Mouse (Mus musculus) frontal cortex, postnatal 25 days (tissue): ENCODE results near the gene Itgb5.

Experiments used
- DNase-seq, 2 experiments: peaks; one replicate each; pipeline ENCODE4 v3.0.0; 2022; ENCODE audit warnings: low spot score in 2 of 2

Itgb5 gene

DNA sequence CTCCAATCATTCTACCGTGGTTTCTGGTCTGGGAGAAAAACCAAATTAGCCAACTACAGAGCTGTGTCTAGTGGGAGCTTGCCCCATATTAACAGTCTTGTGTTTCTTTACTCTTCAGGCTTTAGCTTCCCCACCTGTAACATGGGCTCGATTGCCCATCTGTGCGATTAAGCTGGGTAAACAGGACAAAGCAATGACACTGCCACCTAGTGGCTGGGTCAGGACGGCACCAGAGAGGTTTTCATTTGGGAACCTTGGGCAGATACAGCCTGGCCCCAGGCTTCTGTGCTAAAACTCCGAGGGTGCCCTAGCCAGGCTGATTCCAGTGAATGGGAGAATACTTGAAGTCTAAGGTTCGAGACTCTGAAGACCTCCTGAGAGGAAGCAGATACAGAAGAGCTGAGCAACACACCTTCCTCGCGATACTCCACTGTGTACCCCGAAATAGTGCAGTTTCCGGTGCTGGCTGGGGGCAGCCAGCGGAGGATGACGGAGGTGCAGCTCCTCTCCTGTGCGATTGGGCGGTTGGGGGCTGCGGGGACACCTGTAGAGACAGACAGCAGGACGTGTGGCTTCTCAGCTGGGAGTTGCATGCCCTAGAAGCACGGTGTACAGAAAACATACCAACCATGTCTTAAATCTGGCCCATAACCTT, 159.0 kb downstream of the Itgb5 start:
- peak in 1 of 2 experiments; percentile 56 for DNase-seq

DNA sequence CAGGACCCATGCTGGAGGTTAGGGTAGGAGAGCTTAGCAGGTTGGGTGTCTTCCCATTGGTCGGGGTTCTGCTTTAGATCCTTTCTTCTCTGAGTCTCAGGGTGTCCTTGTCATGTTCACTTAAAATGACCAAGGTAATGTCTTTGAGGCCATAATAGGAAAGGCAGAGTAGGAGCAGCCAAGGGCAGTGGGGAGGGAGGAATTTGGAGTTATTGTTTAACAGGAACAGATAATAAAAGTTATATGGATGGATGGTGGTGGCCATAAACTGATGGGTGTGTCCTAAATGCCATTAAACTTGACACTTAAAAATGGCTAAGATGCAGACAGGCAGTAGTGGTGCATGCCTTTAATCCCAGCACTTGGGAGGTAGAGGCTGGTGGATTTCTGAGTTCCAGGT, 159.6 kb downstream of the Itgb5 start:
- no peak for DNase-seq

DNA sequence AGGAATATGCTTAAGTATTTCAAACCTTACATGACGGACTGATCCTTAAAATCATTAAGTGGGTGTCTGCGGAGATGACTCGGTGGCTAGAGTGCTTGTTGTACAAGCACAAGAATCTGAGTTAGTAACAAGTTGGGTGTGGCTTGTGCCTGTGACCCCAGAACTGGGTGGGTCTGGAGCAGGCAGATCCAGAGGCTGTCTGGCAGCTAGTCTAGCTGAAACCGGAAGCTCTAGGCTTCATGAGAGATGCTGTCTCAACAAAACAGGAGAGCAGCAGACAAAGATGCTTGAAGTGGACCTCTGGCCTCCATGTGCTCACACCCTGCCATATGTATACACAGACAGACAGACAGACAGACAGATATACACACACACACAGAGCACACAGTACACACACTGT, 161.2 kb downstream of the Itgb5 start:
- DNase-seq = no peak

DNA sequence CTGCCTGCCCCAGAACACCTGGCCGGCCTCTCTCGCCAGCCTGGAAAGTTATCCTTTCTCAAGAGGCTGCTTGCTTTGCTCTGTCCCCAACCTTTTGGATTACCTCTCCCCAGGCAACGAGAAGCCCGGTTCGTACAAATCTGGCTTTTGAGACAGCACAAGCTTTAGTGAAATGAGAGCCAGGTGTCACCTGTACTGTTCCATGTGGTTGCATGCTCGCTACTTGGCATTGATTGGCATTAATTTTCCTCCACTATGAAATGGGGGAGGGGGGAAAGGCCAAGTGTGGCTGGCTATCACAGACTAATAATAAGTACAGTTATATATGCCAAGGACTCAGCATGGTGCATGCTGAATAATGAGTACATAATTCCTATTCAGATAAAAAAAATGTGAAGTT, 164.9 kb downstream of the Itgb5 start:
- DNase-seq = no peak

DNA sequence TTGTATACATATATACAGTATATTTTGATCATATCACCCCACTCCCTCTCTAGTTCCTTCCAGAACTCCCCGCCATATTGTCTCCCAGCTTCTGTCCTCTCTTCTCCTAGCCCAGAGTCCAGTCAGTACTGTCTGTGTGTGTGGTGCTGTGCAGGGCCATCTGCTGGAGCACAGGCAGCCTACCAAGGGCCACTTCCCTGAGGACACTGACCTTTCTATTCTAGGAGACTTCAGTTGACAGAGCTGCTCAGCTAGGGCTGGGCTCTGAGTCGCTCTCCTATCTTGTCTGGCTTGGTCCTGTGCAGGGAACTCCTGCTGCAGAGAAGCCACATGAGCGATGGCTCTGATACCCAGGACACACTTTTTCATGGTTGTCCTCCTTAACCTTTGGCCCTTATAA, 166.0 kb downstream of the Itgb5 start:
- DNase-seq = no peak

DNA sequence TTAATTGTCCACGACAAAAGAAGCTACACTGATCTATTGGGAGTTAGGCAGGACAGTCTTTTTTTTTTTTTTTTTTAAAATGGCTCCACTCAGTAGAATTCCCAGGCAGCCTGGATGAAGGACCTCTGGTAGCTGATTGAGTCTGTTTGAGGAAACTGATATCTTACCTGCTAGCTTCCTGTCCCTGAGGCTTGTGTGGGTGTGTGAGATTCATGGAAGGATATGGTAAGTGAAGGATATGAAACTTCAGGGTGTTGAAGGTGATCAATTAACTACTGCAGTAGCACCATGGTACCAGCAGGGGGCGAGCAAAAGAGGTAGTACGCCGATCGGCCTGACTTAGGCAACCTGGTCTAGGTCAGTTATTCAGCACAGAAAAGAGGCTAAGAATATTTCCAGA, 166.6 kb downstream of the Itgb5 start:
- no peak for DNase-seq

DNA sequence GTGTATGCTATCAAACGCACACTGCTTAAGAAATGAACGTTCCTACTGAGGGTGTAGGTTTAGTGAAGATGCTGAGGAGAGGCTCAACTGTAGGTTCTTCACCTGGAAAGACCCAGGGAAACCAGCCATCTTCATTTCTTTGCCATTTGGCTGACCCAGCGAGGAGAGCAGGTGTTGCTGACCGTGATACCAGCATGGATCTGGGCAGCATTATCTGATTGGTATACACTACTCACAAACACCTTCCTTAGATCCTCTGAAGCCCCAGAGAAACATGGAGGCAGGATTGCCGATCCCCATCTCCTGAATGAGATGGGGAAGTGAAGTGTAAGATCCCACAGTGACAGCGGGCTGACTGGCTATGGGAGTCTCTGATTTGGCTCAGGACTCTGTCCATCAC, 168.5 kb downstream of the Itgb5 start:
- DNase-seq = no peak
